Mouse (Mus musculus) embryonic facial prominence, embryonic 11.5 days (tissue): Measurements from ENCODE around the gene Frem2. TPM values are rescaled to one million over a fixed set of nuclear protein-coding genes. Genes with fewer than 3 reads are reported as not detected.

Experiments used
- ATAC-seq: fragments of 200-750 bp; cut with Nextera tagmentation; replicated peaks from 2 replicates; pipeline ENCODE4 v1.8.0; 2017; ENCODE audit warnings: low read depth; ENCODE audit not compliant: insufficient number of reproducible peaks, low FRiP score, low TSS enrichment
- DNase-seq: peaks from one replicate; pipeline ENCODE4 v3.0.0-alpha.2; 2015; ENCODE audit warnings: low spot score
- H3K27ac ChIP-seq: fragments of 300-500 bp; sonication (generic); replicated peaks from 2 replicates; pipeline ENCODE4 v1.5.1; 2014; ENCODE audit warnings: mild to moderate bottlenecking, low read depth, low read length, control low read depth
- H3K27me3 ChIP-seq: fragments of 300-500 bp; sonication (generic); 2 replicates; pipeline ENCODE4 v1.6.1; 2014; ENCODE audit warnings: mild to moderate bottlenecking, low read length, moderate library complexity, mixed read lengths; ENCODE audit not compliant: control insufficient read depth, insufficient read depth
- H3K36me3 ChIP-seq: fragments of 300-500 bp; sonication (generic); replicated peaks from 2 replicates; pipeline ENCODE4 v1.6.1; 2014; ENCODE audit warnings: low read depth, mild to moderate bottlenecking, low read length, moderate library complexity, mixed read lengths; ENCODE audit not compliant: control insufficient read depth, insufficient read depth
- H3K4me1 ChIP-seq: fragments of 300-500 bp; sonication (generic); 2 replicates; pipeline ENCODE4 v1.6.1; 2014; ENCODE audit warnings: low read length, mixed read lengths; ENCODE audit not compliant: control insufficient read depth, insufficient read depth
- H3K4me2 ChIP-seq: fragments of 300-500 bp; sonication (generic); 2 replicates; pipeline ENCODE4 v1.6.1; 2014; ENCODE audit warnings: low read depth, mild to moderate bottlenecking, control low read depth, low read length, moderate library complexity
- H3K4me3 ChIP-seq: fragments of 300-500 bp; sonication (generic); 2 replicates; pipeline ENCODE4 v1.5.1; 2014; ENCODE audit warnings: low read depth, low read length, control low read depth
- H3K9ac ChIP-seq: fragments of 300-500 bp; sonication (generic); replicated peaks from 2 replicates; pipeline ENCODE4 v1.6.1; 2014; ENCODE audit warnings: mild to moderate bottlenecking, control low read depth, low read length
- H3K9me3 ChIP-seq: fragments of 300-500 bp; sonication (generic); replicated peaks from 2 replicates; pipeline ENCODE4 v1.6.1; 2016; ENCODE audit warnings: mild to moderate bottlenecking, low read length, inconsistent platforms, mixed read lengths; ENCODE audit not compliant: control insufficient read depth
- WGBS: fragments of 180-500 bp; shearing (Covaris S2); extraction: QIAGEN DNeasy Blood & Tissue Kit; methylation state at CpG from one replicate; pipeline ENCODE4 v1.1.7; 2014; 5-methylcytosine and 5-hydroxymethylcytosine counted together
- polyA plus RNA-seq: library from polyadenylated mRNA; unstranded; fragments of >200 nt; fragmentation: Nextera tagmentation; extraction: Ambion mirVana; gene quantifications from 2 replicates; pipeline ENCODE4 v1.2.1, GENCODE M21; 2014

The Frem2 gene
- polyA plus RNA-seq, result 4.4 and 4.7 TPM in 2 replicates

DNA sequence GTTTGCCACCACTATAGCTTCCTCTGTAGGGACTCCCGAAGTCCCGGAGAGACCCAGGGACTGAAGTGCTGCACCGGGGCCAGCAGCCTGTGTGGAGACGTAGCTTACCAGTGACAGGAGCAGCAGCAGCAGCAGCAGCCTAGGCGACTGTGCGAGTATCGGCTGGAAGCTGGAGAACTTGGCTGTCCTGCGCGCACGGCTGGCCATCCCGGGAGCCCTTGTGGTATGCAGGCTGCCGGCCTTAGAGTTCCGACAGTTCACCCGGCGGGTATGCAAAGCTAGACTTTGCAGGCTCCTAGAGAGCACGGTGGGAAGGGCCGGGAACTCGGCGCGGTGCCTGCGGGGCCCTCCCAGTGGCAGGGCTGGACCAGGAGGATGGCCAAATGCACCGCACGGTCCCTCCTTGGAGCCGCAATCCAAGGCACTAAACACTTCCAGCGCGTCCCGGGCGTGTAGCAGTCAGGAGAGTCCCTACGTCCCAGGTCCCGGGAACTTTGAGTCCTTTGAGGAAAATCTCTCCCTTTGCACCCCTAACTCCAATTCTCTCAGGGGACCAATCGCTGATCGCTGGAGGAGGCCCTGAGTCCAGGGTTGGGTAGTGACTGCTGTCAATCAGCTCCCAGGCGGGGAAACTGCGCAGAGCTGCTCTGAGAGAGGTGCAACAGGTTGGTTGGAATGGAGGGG lies at the start of gene Frem2:
Gene Frem2, minus strand, starts transcription at position 478 of the 684 bp plus-strand sequence.
- WGBS, result under 1% methylated on average over 34 of the region's 34 CpGs
- H3K4me3 ChIP-seq, result peak within 1 kb of the TSS; percentile 52
- peak within 1 kb of the TSS; percentile 50 for H3K9ac ChIP-seq
- peaks cover 2% of the 10 kb centered on the region; the same call in 1 of the 2 replicates for H3K9me3 ChIP-seq
- H3K36me3 ChIP-seq, result no peaks in the 10 kb centered on the region; the same call in 1 of the 2 replicates
- DNase-seq (peak; percentile 88), ATAC-seq (peak; percentile 93)
- H3K27me3 ChIP-seq, result peaks cover 16% of the 10 kb centered on the region; the same call in 1 of the 2 replicates
- H3K4me1 ChIP-seq, result no peaks in the 10 kb centered on the region; the same call in 1 of the 2 replicates
- peak within 1 kb of the TSS; percentile 99 for H3K4me2 ChIP-seq
- H3K27ac ChIP-seq, result no peak within 1 kb of the TSS

DNA sequence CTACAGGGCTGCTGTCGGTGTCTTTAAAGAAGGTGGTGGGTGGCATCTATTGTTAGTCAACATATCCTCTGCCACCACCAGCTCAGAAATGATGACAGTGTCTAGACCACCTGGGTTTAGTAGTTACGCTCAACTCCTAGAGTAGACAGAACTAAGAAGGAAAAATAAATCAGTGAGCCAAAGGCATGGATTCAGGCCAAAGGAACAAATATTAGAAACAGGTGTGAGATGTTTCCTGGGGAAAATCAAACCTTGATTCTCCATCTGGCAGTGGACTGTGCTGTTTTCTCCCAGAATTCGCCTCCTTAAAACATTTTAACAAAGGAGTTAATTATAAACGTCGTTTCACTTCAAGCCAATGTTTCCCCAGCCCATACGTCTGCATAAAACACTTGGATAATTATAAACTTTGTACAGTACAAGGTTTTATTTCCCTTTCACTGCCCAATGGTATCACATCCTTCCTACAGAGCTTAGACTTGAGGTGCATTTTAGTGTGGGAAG lies 48.9 kb upstream of the Frem2 start:
- ATAC-seq, result no peak
- Histone ChIP-seq H3K27ac (no peak overlapping the region), H3K9me3 (no peaks in the 10 kb centered on the region)

DNA sequence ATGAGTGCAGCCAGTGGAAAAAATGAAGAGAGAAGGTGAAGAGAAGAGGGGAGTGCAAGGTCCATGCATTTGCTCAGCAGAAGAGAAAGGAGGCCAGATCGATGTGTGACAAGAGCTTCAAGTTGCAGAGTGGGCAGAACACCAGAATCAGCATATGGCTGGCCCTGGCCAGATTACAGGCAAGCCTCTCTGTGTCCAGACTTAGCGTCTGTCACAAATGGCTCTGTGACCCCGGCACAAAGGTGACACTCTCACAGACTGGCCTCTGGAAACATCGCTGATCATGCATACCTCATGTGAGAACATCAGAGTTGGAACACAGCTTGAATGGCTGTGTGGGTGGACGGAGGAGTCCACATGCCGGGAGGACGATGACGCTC lies 46.0 kb upstream of the Frem2 start:
- H3K4me2 ChIP-seq, result no peak overlapping the region
- no peaks in the 10 kb centered on the region for H3K36me3 ChIP-seq
- no peak for DNase-seq
- WGBS, result 65% methylated on average over 8 of the region's 8 CpGs
- no peaks in the 10 kb centered on the region for H3K27me3 ChIP-seq
- H3K4me3 ChIP-seq, result no peak overlapping the region
- H3K4me1 ChIP-seq, result no peaks in the 10 kb centered on the region
- no peaks in the 10 kb centered on the region for H3K9me3 ChIP-seq
- H3K27ac ChIP-seq, result no peak overlapping the region
- no peak overlapping the region for H3K9ac ChIP-seq
- ATAC-seq, result no peak

More for the DNA sequence above, 48.9 kb upstream of the Frem2 start:
- Histone ChIP-seq H3K27me3 (no peaks in the 10 kb centered on the region), H3K36me3 (no peaks in the 10 kb centered on the region), H3K4me3 (no peak overlapping the region), H3K4me2 (no peak overlapping the region), H3K4me1 (no peaks in the 10 kb centered on the region), H3K9ac (no peak overlapping the region)
- WGBS, result 40% methylated on average over 6 of the region's 6 CpGs
- peak; percentile 44 for DNase-seq

DNA sequence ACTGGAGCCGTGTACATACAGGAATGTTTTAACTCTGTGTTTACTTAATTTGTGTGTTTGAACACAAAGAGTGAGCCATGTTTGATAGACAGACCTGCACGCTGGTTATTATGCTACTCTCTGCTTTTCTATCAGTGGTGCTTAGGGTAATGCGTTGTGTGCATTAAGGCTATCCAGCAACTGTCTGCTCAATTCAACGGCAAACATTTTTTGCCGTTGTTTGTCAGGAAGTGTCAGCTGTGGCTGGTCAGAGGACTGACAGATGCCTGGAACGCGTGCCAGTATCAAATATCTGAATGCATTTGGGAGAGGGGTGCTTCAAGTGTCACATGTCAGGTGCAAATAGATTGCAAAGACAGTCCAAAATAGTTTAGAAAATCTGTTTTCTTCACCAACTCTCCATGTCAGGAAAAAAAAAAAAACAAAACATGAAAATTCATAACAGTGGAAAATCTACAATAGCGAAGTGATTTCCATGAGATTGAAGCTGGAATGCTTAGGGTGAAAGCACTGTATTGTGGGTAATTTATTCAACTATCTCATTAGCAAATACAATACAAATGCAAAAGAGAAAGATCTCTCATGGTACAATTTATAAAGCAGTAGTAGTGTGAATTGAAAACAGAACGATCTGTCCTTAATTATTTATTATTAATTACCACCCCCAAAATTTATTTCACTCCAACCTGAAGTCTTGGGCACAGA lies 45.4 kb upstream of the Frem2 start:
- DNase-seq, result peak; percentile 19
- no peaks in the 10 kb centered on the region for H3K4me1 ChIP-seq
- no peak overlapping the region for H3K4me2 ChIP-seq
- no peaks in the 10 kb centered on the region for H3K9me3 ChIP-seq
- H3K4me3 ChIP-seq, result no peak overlapping the region
- no peak overlapping the region for H3K27ac ChIP-seq
- H3K36me3 ChIP-seq, result no peaks in the 10 kb centered on the region
- ATAC-seq, result no peak
- WGBS, result 53% methylated on average over 9 of the region's 9 CpGs
- H3K27me3 ChIP-seq, result no peaks in the 10 kb centered on the region
- no peak overlapping the region for H3K9ac ChIP-seq

DNA sequence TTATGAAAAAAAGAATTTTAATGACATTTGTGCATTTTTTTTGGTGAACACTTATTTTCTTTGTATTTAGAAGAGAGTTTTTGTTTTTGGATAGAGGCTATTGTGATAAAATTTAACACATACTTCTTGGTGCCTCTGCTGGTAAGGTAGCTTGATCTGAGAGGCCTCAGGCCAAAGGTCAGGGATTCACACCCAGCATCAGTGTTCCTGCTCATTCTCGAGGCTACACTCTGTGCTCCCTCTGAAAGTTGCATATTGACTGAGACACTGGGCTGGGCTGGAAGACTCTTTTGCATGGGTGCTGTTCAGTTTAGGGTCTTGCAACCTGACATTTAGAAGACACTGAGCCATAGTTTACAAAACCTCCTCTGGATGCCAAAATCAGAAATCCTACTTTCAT lies 44.8 kb upstream of the Frem2 start:
- 26% methylated on average over 1 of the region's 1 CpGs for WGBS
- H3K4me2 ChIP-seq, result no peak overlapping the region
- H3K27ac ChIP-seq, result no peak overlapping the region
- H3K4me1 ChIP-seq, result no peaks in the 10 kb centered on the region
- H3K27me3 ChIP-seq, result no peaks in the 10 kb centered on the region
- H3K4me3 ChIP-seq, result no peak overlapping the region
- ATAC-seq (no peak; the same call in 1 of the 2 replicates), DNase-seq (no peak)
- no peak overlapping the region for H3K9ac ChIP-seq
- no peaks in the 10 kb centered on the region for H3K9me3 ChIP-seq
- H3K36me3 ChIP-seq, result no peaks in the 10 kb centered on the region

DNA sequence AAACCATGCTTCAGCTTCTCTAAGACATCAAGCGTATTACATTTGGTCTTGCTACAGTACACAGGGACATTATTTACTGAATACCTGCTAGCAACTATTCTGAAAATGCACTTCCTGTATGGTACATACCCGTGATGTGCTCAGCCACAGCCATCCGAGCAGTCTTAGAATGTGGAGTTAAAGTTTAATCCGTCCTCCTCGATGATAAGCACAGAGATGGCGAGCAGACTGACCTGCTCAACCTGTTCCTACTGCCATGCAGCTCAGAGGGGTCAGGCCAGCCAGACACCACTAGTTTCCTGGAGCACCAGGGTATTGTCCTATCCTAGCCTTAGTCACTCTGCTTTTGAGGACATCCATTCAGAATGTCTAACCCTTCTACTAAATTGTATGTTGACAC lies 30.6 kb upstream of the Frem2 start:
- H3K4me3 ChIP-seq, result no peak overlapping the region
- H3K27ac ChIP-seq, result no peak overlapping the region
- H3K9me3 ChIP-seq, result no peaks in the 10 kb centered on the region
- ATAC-seq (no peak), DNase-seq (no peak)
- no peak overlapping the region for H3K4me2 ChIP-seq
- H3K9ac ChIP-seq, result no peak overlapping the region
- H3K4me1 ChIP-seq, result no peaks in the 10 kb centered on the region
- whole genome bisulfite sequencing, result 79% methylated on average over 6 of the region's 6 CpGs
- no peaks in the 10 kb centered on the region for H3K36me3 ChIP-seq
- H3K27me3 ChIP-seq, result no peaks in the 10 kb centered on the region

DNA sequence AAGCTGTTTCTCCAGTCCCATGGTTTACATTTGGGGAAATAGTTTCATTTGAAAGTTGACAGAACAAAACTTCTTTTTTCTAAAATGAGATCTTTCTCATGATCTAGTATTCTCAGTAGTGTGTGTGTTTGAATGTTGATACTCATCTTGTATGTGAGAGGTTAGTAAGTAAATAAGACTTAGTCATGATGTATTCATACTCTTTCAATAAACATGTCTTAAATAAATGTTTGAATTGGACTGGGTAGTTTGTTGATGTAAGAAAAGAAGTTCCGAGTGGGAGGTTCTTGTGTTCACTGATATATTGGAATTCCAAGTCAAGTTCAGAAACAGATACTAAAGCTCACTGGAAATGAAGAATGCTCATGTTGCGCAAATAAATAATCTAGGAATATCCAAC lies 25.1 kb upstream of the Frem2 start:
- no peak for ATAC-seq
- Histone ChIP-seq H3K4me2 (no peak overlapping the region), H3K27me3 (no peaks in the 10 kb centered on the region), H3K4me3 (no peak overlapping the region), H3K36me3 (no peaks in the 10 kb centered on the region), H3K27ac (no peak overlapping the region), H3K9ac (no peak overlapping the region), H3K4me1 (no peaks in the 10 kb centered on the region), H3K9me3 (no peaks in the 10 kb centered on the region)
- DNase-seq, result no peak
- WGBS, result 77% methylated on average over 2 of the region's 2 CpGs

DNA sequence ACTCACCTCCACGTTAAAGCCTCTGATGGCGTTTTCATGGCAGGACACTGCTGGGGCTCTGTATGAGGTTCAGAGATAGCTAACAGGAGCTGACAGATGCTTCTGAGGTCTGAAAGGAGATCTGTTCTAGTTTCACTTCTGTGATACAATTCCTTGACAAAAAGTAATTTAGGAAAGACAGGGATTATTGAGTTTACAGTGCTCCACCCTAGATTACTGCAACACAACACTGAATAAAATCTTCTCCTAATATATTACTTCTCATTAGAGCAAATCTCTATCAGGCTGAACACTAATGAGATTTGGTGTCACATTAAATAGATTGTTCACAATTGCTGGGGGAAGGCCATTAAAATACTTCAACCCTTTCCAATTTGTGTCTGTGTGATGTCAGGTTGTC lies 23.7 kb upstream of the Frem2 start:
- ATAC-seq (no peak), DNase-seq (no peak)
- Histone ChIP-seq H3K27me3 (no peaks in the 10 kb centered on the region), H3K27ac (no peak overlapping the region), H3K9ac (no peak overlapping the region), H3K9me3 (no peaks in the 10 kb centered on the region), H3K4me2 (no peak overlapping the region), H3K4me1 (no peaks in the 10 kb centered on the region), H3K4me3 (no peak overlapping the region), H3K36me3 (no peaks in the 10 kb centered on the region)
- 37% methylated on average over 2 of the region's 2 CpGs for WGBS
